Mouse (Mus musculus) cortical plate, adult 2 months (tissue): ENCODE measurements around the gene Dera. TPM values are rescaled to one million over a fixed set of nuclear protein-coding genes. Genes with fewer than 3 reads are reported as not detected.
A peak's percentile ranks its signal among the peaks of the same experiment; 100 is the strongest.

Experiments
- H3K27ac ChIP-seq: fragments of 200-500 bp; 2 replicates; pipeline ENCODE4 v1.5.1; 2012; ENCODE audit warnings: low read length, control low read depth, inconsistent platforms; ENCODE audit not compliant: insufficient read depth
- H3K4me1 ChIP-seq: fragments of 200-500 bp; 2 replicates; pipeline ENCODE4 v1.6.1; 2011; ENCODE audit warnings: low read length; ENCODE audit not compliant: control insufficient read depth, insufficient read depth
- H3K4me3 ChIP-seq: fragments of 200-500 bp; 2 replicates; pipeline ENCODE4 v1.5.1; 2011; ENCODE audit warnings: mild to moderate bottlenecking, low read length, control low read depth; ENCODE audit not compliant: insufficient read depth
- CTCF ChIP-seq: fragments of 200-500 bp; IDR thresholded peaks from 2 replicates; pipeline ENCODE4 v1.5.1; 2011; ENCODE audit warnings: mild to moderate bottlenecking, control low read depth, low read length; ENCODE audit not compliant: insufficient read depth; ENCODE audit errors: extremely low read depth
- POLR2A ChIP-seq: fragments of 200-500 bp; IDR thresholded peaks from 2 replicates; pipeline ENCODE4 v1.6.1; 2011; ENCODE audit warnings: mild to moderate bottlenecking, low read length, control low read depth; ENCODE audit not compliant: insufficient read depth; ENCODE audit errors: extremely low read depth
- polyA plus RNA-seq: library from polyadenylated mRNA; depleted of rRNA; stranded (reverse); fragments of >200 nt; gene quantifications from 2 replicates; pipeline ENCODE4 v1.2.3, GENCODE M21; 2012

Gene Dera
- polyA plus RNA-seq, 1 experiment, result 4.0 TPM

DNA sequence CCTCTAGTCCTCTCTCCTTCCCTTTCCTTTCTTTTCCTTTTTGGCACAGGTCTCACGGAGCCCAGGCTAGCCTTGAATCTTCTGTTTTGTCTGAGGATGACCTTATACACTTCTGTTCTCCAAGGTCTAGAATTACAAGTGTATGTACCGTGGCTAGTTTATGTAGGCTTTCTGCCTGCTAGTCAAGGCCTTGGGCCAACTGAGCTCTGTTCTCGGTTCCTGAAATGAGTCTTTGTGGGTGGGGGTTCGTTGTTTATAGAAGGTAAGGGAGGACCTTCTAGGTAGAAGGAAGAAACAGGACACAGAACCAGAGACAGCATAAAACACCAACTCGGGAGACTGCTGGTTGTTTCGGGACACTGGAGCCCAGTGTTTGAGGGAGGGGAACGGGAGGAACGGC, 20.8 kb downstream of the Dera start:
- no peak overlapping the region for H3K27ac ChIP-seq
- no peak for TF ChIP-seq CTCF
- no peak for TF ChIP-seq POLR2A
- no peaks in the 10 kb centered on the region for H3K4me1 ChIP-seq
- H3K4me3 ChIP-seq, result no peak overlapping the region

DNA sequence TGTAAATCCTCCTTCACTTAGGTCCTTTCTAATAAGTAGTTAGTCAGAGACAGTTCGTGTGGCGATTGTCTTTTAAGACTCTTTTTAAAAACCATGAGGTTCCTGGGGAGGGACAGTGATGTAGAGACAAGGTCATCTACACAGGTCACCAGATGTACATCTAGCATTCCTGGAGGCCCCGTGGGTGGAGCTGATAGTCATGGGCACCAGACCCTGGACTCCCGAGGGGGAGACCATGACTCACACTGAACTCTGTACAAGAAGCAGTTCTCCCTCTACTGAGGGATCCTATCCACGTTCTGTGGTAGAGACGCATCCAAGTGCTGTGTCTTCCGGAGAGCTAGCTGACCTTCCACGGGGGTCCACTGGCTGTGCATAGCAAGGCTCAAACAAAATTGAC, 22.6 kb downstream of the Dera start:
- Histone ChIP-seq H3K4me1 (no peaks in the 10 kb centered on the region), H3K27ac (no peak overlapping the region), H3K4me3 (no peak overlapping the region)
- TF ChIP-seq CTCF, result no peak
- no peak for TF ChIP-seq POLR2A

DNA sequence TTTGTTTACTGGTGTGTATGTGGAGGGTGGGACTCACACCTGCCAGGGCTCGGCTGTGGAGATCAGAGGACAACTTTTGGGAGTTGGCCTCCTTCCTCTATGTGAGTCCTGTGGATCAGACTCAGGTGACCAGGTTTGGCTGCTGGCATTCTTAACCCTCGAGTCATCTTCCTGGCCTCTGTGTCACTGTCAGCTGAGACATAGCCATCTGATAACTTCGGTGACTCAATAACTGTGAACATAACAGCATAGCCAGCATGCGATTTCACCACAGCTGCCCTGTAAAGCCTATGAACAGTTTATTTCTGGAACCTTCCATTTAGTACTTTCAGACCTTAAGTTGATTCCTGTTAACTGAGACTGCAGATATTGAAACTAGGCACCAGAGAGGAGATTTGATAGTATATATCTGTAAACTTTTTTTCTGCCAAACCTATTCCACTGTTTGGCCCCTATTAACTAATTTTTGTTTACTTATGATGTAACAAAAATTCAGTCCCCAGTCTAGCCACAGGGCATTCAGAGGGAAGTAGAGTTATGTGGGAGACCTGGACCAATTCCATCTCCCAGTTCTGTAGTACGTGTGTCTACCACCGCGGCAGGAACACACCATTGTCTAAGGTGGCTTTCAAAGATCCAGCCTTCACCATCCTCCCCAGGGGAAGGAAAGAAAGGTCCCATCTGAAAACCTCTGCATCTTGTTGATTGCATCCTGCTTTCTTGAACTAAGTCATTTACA, 29.7 kb downstream of the Dera start:
- Histone ChIP-seq H3K4me3 (no peak overlapping the region), H3K4me1 (no peaks in the 10 kb centered on the region)
- TF ChIP-seq POLR2A (no peak), CTCF (no peak)

DNA sequence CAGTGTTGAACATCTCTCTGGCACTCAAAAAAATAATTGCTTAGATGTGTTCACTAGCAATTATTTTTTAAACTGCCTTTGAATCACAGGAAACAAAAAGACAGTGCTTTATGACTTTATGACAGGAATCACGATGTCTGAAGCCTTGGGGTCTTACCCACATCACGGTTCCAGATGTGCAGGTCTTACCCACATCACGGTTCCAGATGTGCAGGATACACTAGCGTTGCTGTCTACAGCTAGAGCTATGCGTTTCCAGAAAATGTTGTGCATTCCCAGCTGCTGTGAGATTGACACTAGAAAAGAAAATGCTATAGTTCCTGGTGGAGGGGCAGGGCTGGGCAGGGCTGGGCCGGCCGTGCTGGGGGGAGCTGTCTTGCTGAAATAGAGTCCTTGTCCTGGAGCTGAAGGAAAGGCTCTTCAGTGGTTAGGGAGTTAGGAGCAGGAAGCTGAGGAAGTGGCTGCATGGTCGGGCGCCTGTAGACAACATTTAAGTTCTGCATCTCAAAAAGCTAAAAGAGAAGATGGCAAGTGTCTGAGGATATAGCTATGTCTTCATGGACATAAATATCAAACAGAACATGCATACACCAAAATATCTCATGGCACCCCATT, 34.7 kb downstream of the Dera start:
- H3K27ac ChIP-seq, result no peak overlapping the region
- H3K4me3 ChIP-seq, result no peak overlapping the region
- no peak for TF ChIP-seq CTCF
- TF ChIP-seq POLR2A, result no peak
- no peaks in the 10 kb centered on the region; the same call in 1 of the 2 replicates for H3K4me1 ChIP-seq

More for the DNA sequence above, 29.7 kb downstream of the Dera start:
- no peak overlapping the region for H3K27ac ChIP-seq

DNA sequence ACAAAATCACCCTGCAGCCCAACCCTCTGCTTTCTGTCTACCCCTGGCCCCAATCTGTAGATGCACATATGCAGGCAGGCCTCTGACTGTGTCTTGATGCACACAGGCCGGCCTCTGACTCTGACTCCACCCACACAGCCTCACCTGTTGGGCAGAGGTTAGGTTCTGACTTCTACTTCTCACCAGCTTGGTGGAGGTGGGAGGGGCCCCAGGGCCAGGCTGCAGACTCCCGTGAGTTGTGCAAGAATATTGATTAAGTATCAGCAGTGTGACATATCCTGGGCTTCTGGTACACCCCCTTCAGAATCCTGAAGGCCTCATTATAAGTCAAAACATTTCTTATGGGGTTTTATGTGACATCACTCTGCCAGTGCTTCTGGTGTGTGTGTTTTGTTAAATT, 35.3 kb downstream of the Dera start:
- no peak overlapping the region for H3K4me3 ChIP-seq
- H3K4me1 ChIP-seq, result no peaks in the 10 kb centered on the region; the same call in 1 of the 2 replicates
- H3K27ac ChIP-seq, result no peak overlapping the region
- TF ChIP-seq CTCF (no peak), POLR2A (no peak)

DNA sequence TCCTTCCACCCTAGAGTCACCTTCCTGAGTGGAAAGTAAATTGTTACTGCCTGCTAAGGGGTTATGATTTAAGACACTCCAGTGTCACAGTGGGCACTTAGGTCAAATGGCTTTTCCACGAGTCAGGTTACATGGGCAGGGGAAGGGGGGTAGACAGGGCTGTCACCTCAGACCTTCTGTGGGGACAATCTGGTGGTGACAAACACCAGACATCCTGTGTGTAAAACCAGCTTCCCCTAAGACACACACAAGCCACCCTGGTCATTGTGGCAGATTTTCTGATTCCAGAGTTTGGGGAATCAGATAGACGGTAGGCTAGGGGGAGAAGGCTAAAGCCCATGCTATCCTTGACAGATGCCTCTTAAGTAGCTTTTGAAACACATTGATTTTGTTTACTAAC, 41.1 kb downstream of the Dera start:
- no peaks in the 10 kb centered on the region; the same call in 1 of the 2 replicates for H3K4me1 ChIP-seq
- no peak overlapping the region for H3K4me3 ChIP-seq
- no peak overlapping the region for H3K27ac ChIP-seq
- no peak for TF ChIP-seq POLR2A
- no peak for TF ChIP-seq CTCF

DNA sequence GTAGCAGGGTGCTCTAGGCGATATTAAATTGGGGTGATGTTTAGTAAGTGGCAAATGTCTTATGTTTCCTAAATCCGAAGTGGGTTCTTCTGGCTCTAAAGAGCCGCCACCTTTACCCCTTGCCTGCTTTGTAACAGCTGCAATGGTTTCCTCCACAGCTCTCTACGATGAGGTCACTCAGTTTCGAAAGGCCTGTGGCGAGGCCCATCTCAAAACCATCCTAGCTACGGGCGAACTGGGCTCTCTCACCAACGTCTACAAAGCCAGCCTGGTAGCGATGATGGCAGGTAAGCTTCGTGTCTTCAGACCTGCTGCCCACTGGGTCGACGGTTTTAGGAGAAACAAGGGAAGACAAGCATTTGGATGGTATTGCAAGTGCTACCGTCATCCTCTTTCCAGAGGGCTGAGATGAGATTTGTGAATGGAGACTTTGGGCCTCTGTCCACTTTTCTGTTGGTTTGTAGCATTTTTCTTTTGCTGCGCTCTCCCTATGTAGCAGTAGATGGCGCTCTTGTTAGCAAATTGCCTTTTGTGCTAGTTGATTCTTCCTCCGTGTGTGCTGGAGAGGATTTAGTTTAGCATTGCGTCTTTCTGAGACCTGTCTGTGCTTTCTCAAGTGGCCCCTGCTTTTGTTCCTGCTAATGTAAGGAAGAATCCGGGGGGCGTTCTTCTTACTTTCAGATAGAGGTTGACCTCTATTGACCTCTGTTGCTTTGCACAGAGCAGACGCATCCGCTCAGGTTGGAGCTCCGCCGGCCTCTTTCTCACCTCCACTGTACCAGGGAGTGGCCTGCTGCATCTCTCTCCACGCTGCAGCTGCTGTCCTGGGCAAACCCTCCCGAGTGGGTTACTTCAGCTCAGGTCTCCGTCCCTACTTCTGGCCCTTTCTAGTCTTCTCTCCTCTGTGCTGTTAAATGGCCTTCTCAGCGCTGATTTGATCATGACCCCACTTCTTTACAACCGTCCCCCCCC, 42.5 kb downstream of the Dera start:
- Histone ChIP-seq H3K27ac (no peak overlapping the region), H3K4me3 (no peak overlapping the region), H3K4me1 (no peaks in the 10 kb centered on the region; the same call in 1 of the 2 replicates)
- TF ChIP-seq CTCF (peak; percentile 72), POLR2A (no peak)

DNA sequence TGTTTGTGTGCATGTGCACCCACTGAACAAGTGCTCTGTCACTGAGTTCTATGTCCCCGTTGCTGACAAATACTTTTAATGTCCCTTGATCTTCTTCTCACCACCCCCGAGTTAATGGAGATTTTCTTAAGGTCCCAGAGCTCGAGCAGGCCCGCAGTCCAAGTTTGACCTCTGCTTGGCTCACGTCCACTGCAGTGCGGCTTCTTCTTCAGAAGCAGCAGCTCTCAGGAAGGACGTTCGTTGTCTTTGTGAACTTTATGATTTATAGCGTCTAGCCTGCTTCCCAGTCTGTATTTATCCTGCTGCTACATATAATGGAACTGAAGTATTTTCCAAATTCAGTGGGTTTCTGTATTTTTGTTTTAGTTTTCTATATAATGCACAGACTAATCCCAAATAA, 44.9 kb downstream of the Dera start:
- Histone ChIP-seq H3K4me1 (no peaks in the 10 kb centered on the region), H3K27ac (no peak overlapping the region), H3K4me3 (no peak overlapping the region)
- TF ChIP-seq POLR2A (no peak), CTCF (no peak)

DNA sequence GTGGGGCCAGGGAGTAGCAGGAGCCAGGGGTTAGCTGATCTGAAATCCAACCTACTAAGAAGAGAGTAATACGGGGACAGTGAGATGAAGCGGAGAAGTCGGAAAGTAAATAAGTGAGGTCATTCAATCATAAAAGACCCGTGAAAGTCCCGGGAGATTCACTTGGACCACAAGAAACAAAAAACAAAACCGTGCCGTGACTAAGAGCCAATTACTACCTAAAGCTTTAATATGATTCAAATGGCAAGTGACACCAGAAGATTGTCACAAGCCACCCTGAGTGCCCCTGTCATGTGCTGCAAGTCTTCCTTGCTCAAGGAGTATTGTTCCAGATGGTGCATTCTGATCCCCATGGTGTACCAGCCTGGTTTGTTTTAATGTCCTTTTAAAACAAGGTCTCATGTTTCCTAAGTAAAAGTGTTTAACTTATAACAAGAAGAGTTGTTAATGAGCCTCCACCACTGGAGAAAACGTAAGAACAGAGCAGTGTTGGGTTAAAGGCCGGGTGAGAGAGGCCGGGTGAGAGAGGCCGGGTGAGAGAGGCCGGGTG, 49.2 kb downstream of the Dera start:
- Histone ChIP-seq H3K27ac (no peak overlapping the region), H3K4me3 (no peak overlapping the region), H3K4me1 (no peaks in the 10 kb centered on the region)
- TF ChIP-seq POLR2A (no peak), CTCF (no peak)
